Mouse (Mus musculus) T-helper 17 cell (primary cell): ENCODE results near the gene Mindy4.

Experiments
- in situ Hi-C, 2 experiments: fragments of 300-600 bp; cut with MboI, MseI; formaldehyde crosslinking; loops; 1 replicate in 1 of 2; 2 replicates in 1 of 2; pipeline ENCODE4 v1.15.1; 2025; ENCODE audit warnings: high pct_unique_total_duplicates in 2 of 2

Gene Mindy4

GRCm38 (mm10) chr6:55203931-55204330 is 748 bp downstream of the Mindy4 start:
- in situ Hi-C loops: no loop called here

DNA sequence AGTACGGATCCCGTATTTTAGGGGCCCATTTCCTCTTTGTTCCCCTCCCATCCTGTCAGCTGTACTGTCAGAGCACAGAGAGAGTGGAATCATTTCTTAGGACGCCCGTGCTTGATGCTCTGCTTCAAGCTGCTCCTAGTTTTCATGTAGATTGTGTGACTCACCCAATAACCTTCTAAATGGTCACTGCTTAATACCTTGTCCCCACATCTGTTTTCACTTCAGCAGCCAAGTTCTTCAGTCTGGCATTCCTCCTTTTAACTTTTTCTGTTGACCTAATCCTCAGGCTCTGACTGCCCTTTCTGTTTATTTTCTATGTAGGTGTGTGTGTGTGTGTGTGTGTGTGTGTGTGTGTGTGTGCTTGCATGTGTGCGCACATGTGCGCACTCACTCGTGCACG is 4.6 kb downstream of the Mindy4 start:
- in situ Hi-C loops: no loop called here

- in situ Hi-C loops: no loop called here
Measured at GRCm38 (mm10) chr6:55210423-55211365, 7.5 kb downstream of the Mindy4 start.

GRCm38 (mm10) chr6:55214541-55214940 is 11.4 kb downstream of the Mindy4 start:
- in situ Hi-C loops: no loop called here

DNA sequence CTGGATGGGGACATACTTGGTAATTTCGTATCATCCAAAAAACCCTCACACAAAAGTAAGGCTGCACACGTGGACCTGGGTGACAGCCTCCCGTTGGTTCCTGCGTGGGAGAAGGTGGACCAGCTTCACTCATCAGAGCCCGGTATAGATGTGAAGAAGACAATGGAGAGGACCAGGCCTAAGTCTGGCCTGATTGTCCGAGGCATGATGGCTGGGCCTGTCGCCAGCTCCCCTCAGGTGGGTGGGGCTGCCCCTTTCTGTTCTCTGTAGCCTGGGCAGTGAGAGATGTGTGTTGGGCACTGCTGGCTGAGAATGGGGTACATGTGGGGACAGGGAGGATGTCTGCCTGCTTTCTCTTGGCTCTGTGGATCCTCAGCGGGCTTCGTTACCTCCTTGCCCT is 15.0 kb downstream of the Mindy4 start:
- in situ Hi-C loops: no loop called here

DNA sequence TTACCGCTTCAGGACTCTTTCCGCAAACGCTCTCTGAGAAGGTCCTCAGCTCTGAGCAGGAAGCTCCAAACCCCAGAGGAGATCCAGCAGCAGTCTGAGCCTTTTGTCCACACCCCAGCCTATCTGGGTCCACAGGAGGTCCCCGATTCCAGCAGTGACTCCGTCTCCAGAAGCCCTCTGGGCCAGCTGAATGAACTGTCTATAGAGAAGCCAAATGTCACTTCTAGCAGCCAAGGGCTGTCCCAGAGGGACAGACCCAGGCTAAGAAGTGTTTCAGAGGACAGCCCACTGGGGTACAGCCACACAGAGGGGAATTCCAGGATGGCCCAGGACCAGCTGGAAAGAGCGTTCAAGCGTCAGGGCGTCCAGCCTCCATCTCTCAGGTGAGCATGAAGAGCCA is 20.8 kb downstream of the Mindy4 start:
- in situ Hi-C loops: no loop called here

GRCm38 (mm10) chr6:55230048-55230447 is 26.9 kb downstream of the Mindy4 start:
- in situ Hi-C loops: loop anchor here (5.0 kb wide), 1 partner anchor 152 kb away; no protein-coding TSS in a partner anchor

GRCm38 (mm10) chr6:55232101-55232500 is 28.9 kb downstream of the Mindy4 start:
- in situ Hi-C loops: loop anchor here (5.0 kb wide), 1 partner anchor 150 kb away; no protein-coding TSS in a partner anchor

- in situ Hi-C loops: loop anchor here (5.0 kb wide), 1 partner anchor 150 kb away; no protein-coding TSS in a partner anchor
Measured at GRCm38 (mm10) chr6:55232524-55233264, 29.5 kb downstream of the Mindy4 start.

- in situ Hi-C loops: loop anchor here (5.0 kb wide), 1 partner anchor 149 kb away; no protein-coding TSS in a partner anchor
Measured at GRCm38 (mm10) chr6:55233326-55233725, 30.1 kb downstream of the Mindy4 start.

GRCm38 (mm10) chr6:55234636-55235035 is 31.5 kb downstream of the Mindy4 start:
- in situ Hi-C loops: loop anchor here (5.0 kb wide), 1 partner anchor 148 kb away; no protein-coding TSS in a partner anchor

DNA sequence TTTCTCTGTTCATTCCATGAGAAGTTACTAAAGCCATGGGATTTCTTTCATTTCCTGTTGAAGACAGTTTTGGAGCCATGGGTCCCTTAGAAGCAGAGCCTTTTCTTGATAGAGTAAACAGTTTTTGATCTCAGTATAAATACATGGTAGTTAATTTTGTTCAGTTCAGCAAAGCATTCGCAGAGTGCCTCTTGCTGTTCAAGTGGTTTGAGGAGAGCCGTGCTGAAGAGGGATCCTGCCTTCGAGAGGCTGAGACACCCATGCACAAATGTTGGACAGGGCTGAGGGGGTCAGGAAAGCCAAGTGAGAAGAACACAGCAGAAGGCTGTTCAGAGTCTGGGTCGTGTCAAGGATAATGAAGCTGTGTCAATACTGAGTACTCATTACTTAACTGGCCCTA is 32.5 kb downstream of the Mindy4 start:
- in situ Hi-C loops: no loop called here

- in situ Hi-C loops: no loop called here
Measured at GRCm38 (mm10) chr6:55239931-55240330, 36.7 kb downstream of the Mindy4 start.

DNA sequence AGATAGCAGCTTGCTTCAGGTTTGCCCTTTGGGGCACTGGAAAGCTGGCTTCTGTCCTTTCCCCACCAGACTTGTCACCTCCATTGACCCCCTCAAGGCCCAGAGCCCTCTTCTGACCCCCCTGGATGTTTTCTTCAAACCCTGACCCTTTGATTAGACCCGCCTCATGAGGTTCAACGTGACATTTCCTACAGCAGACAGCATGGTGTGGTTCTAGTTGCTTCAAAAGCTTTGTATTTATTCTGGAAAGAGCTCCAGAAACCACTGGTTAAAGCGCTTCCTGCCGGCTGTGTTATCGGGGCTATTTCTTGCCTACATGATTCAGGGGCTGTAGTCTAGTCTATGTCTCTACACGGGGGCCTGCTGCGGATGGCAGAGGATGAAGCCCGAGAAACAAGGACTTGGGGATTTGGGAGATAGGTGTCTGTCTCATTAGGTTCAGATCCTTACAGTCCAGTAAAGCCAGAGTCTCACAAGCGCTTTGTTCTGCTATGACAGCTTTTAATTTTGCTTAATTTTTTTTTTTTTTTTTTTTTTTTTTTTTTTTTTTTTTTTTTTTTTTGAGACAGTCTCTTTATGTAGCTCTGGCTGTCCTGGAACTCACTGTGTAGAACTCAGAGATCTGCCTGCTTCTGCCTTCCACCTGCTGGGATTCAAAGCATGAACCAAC is 37.5 kb downstream of the Mindy4 start:
- in situ Hi-C loops: no loop called here

GRCm38 (mm10) chr6:55241479-55241878 is 38.3 kb downstream of the Mindy4 start:
- in situ Hi-C loops: no loop called here

GRCm38 (mm10) chr6:55245680-55246079 is 42.5 kb downstream of the Mindy4 start:
- in situ Hi-C loops: no loop called here

DNA sequence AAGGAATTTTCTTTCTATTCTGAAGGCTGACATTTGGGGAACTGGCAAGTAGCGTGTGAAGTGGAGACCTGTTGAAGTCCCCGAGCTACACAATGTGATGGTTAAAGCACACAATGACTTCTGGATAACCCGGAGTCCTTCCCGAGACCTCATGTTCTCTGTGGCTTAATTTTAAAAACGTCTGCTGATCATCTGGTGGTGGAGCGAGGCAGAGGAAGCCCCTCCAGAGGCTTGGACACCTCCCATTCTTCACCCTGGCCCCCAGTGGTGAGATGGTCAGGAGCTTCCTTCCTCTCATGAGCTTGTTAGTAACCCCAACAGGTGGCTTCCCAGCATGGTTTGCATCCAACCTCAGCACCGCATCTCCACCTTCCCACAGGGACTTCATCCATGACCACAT is 43.3 kb downstream of the Mindy4 start:
- in situ Hi-C loops: no loop called here

DNA sequence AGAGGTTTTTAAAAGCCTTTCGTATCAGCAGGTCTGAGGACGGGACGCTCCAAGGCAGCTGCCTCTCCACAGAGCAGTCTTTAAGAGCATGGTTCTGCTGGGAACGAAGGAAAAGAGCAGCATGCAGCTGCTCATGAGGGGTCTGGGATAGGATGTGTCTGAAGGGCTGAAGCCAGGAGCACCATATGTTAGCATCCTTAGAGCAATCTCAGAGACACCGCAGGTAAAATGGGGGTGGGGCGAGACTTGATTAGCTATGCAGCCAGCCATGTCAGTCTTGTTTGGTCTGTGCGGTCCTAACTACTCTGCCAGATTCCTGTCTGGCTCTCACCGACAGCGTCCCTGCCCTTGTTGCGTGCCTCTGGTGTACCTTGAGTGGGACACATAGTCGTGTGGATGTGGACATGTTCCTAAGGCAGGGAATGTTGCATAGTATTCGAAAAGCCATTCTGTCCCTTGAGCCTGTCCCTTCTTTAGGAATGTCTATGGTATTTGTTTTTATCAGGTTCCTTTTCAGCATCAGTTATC is 43.8 kb downstream of the Mindy4 start:
- in situ Hi-C loops: no loop called here

GRCm38 (mm10) chr6:55249263-55249662 is 46.1 kb downstream of the Mindy4 start:
- in situ Hi-C loops: no loop called here

DNA sequence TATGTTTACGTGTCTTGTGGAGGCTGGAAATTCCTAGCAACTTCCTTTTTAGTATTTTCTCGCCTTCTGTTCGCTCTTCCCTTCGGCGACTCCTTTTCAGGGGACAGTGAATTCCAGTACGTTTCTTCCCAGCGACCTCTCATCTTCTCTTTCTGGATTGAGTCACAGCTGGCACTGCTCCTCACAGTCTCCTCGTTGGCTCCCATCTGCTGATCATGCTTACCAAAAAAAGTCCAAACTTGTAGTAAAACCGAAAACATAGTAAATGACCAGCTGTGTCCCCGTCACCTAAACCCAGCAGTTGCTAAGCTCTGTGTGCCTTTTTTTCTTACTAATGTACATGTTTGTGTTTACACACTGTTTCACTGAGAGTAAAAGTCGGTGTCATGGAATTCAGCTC is 47.6 kb downstream of the Mindy4 start:
- in situ Hi-C loops: no loop called here

GRCm38 (mm10) chr6:55251596-55251995 is 48.4 kb downstream of the Mindy4 start:
- in situ Hi-C loops: no loop called here
